Mouse (Mus musculus) small intestine, adult 2 months (tissue): ENCODE measurements around the gene Cd63.

ENCODE experiments used
- CTCF ChIP-seq: fragments of 200-500 bp; IDR thresholded peaks from 2 replicates; pipeline ENCODE4 v1.5.1; 2012; ENCODE audit warnings: low read depth, mild to moderate bottlenecking, control low read depth, inconsistent platforms, low read length, moderate library complexity, mixed read lengths; ENCODE audit not compliant: insufficient replicate concordance, insufficient read length; ENCODE audit errors: extremely low read depth
- POLR2A ChIP-seq: fragments of 200-500 bp; IDR thresholded peaks from 2 replicates; pipeline ENCODE4 v1.6.1; 2012; ENCODE audit warnings: low read depth, mild to moderate bottlenecking, control low read depth, inconsistent platforms, low read length, moderate library complexity

GRCm38 (mm10) chr10:128919966-128920365 is 19.2 kb downstream of the Cd63 start:
- TF ChIP-seq POLR2A = no peak
- no peak for TF ChIP-seq CTCF
